Mouse (Mus musculus) NIH3T3 (cell line): ENCODE results near the gene Bmper.

Experiments
- DNase-seq: peaks from one replicate; pipeline ENCODE4 v3.0.0-alpha.2; 2012; ENCODE audit warnings: low read depth

Gene Bmper

DNA sequence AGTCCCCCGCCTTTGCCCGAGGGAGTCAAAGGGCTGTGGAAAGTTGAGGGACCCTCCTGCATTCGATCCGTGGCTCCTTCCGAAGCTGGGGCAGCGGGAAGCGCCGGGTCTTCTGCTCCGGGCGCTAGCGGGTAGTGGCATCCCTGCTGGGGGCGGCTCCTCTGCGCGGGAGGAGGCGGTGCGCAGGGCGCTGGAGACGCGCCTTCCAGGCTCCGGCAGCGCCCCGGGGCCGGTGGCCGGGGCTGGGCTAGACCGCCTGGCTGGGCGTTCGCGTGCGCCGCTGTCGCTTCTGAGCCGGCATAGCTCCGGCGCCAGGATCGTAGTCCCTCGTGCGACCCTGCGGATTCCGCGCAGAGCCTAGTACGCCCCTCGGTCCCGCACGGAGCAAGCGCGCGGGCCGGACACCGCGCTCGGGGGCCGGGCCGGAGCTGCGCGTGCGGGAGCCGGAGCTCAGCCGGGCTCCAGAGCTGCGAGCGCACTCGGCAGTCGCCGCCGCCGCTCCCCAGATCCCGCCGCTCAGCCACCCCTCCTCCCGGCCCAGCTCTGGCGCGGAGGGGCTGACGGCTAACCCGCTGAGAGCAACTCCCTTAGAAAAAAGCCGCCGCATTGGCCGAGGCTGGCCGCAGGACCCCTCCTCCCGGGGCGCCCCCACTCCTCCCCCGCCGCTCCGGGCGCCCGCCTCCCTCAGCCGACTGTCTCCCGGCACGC, at the start of gene Bmper:
Gene Bmper (plus strand): TSS at position 236 of the 708 bp plus-strand sequence.
- DNase-seq: peak; percentile 80

- no peak for DNase-seq
Measured at GRCm38 (mm10) chr9:23177476-23177875, 45.4 kb upstream of the Bmper start.

DNA sequence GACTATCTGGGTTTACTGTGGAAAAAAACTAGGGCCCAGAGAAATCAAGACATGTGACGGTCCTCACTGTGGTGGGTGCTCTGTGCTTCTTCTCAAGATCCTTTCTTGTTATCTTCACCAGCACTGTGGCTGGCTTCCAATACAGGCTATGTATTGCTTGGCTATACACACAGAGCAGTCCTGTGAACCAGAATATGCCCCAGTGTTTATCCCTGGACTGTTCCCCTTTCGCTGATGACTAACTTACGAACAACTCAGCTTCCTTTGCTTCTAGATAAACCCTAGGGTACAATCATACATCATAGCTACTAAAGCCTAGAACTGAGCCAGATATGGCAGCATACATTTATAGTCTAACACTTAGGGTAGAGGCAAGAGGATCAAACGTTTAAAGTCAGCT, 35.7 kb upstream of the Bmper start:
- DNase-seq: peak; percentile 58

- DNase-seq: no peak
Measured at GRCm38 (mm10) chr9:23188136-23188535, 34.7 kb upstream of the Bmper start.

- DNase-seq: peak; percentile 97
Measured at GRCm38 (mm10) chr9:23190950-23191349, 31.9 kb upstream of the Bmper start.

- DNase-seq: peak; percentile 69
Measured at GRCm38 (mm10) chr9:23191431-23191830, 31.4 kb upstream of the Bmper start.

GRCm38 (mm10) chr9:23192567-23193331, 30.1 kb upstream of the Bmper start:
- DNase-seq: peak; percentile 36

DNA sequence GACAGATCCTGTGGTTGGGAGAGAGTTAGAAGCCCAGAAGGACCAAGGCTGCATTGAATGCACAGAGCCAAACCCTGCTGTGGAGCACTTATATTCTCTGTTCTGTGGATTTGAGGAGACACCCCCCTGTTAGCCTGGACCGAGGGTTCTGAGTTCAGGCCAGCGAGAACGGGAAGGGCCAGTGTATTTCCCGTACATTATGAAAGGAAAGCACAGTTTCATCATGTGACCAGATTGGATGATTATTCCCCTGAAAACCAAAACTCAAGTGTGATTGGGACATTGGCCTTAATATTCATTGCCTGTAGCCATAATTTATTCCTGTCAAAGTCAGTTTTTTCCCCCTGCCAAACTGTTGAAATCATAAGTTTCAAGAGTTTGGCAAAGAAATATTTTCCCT, 23.9 kb upstream of the Bmper start:
- peak; percentile 31 for DNase-seq

DNA sequence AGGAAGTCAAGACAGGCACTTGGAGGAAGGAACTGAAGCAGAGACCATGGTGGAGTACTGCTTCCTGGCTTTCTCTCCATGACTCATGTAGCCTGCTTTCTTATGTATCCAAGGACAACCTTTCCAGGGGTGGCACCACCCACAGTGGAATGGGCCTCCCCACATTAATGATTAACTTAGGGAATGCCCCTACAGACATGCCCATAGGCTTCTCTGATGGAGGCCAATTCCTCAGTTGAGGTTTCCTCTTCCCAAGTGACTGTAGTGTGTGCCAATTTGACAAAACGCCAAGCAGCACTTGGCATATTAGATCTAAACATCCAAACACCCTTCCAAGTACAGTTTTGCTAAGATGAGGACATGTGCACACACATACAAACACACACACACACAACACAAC, 23.0 kb upstream of the Bmper start:
- peak; percentile 73 for DNase-seq

DNA sequence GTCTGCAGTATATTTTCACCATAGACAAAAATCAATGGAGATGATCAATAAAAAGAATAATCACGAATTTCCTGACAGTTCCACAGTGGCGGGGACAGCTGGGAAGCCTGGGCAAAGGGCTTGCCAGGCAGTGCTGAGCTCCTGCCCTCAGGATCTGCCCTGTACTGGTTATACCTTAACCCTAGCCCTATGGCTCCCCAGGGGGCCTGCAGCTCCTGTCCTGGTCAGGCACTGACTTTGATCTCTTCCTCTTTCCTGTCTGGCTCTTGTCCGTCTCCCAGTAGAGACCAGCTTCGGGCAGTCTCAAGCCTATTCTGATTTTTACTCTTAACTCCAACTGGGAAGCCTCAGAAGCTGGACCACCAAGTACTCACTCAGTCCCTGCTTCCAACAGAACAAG, 22.0 kb upstream of the Bmper start:
- no peak for DNase-seq

GRCm38 (mm10) chr9:23202431-23202830, 20.4 kb upstream of the Bmper start:
- DNase-seq: no peak

- DNase-seq: no peak
Measured at GRCm38 (mm10) chr9:23204339-23205288, 18.3 kb upstream of the Bmper start.

DNA sequence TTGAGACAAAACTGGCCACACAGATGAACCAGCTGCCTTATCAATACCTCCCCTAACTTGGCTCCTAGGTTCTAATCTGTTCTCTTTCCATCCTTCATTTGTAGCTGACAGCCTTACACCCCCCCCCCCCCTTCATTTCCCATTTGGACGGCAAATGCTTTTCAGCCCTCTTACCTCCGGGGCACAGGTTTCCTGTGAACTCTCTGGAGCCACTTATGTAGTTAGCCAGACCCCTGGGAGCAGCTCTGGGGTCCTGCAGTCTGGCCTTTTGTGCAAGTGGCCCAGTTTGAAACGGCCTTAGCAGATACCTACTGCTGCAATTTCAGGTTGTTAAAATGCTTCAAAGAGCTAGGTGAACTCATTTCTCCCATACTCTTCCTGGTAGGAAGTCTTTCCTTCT, 17.6 kb upstream of the Bmper start:
- DNase-seq: no peak

- DNase-seq: no peak
Measured at GRCm38 (mm10) chr9:23205757-23206156, 17.1 kb upstream of the Bmper start.

DNA sequence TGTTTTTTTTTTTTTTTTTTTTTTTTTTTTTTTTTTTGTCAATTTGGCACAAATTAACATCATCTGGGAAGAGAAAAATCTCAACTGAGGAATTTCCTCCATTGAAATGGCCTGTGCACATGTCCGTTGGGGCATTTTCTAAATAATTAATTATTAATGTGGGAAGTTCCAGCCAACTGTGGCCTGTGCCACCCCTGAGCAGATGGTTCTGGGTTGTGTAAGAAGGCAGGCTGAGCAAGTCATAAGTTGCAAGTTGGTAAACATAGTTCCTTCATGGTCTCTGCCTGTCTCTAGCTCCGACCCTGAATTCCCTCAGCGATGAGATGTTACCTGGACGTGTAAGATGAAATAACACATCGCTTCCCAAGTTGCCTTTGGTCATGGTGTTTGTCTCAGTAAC, 16.7 kb upstream of the Bmper start:
- DNase-seq: no peak

- DNase-seq: peak; percentile 84
Measured at GRCm38 (mm10) chr9:23212303-23212702, 10.6 kb upstream of the Bmper start.

DNA sequence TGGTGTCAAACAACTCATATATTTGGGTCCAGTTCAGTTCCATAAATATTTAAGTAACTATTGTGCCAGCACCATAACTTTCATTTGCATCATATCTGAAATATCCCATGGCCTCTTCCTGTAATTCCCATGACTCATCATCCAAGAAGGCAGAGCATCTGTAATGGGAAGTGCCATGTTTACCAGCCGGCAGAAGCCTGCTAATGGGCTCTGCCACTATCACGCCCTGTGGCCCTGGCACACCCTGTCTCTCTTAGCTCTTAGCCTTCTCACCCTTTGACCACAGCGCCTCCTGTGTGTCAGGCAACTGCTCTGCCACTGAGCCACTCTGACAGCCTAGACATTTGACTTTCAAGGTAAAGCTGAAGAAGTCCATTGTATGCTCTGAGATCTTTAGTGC, 3.1 kb upstream of the Bmper start:
- DNase-seq: peak; percentile 65

DNA sequence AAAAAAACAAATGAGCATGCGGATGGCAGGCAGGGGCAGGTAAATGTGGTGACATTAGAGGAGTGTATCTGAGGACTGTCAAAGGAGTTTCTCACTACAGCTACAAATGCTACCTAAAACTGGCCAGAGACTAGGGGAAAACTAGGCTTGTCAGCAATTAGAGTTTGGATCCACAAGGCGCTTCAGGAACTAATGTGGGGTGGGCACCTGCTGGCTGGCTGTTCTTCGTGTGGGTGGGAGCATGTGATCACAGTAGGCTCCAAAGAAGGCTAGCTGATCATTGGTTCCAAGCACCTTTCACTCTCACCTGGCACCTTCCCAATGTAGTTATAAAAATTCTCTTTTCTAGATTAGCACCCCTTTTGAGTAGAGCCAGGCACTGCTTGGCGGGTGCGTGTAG, 900 bp upstream of the Bmper start:
- DNase-seq: peak; percentile 23

DNA sequence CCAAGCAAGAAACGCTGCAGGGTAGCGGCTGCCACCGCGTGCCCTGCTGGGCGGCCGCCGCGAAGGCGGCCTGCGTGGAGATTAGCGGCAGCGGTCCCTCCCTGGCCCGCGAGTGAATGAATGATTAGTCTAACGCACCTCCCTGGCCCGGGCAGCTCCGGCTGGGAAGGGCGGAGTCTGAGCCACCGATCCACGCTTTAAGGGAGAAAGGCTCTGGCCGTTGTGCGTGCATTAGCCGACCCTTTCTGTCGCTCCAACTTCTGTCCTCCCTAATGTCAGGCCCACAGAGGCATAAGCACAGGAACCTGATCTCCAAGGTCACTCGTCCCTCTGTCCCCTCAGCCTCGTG, 410 bp upstream of the Bmper start:
- DNase-seq: peak; percentile 73

DNA sequence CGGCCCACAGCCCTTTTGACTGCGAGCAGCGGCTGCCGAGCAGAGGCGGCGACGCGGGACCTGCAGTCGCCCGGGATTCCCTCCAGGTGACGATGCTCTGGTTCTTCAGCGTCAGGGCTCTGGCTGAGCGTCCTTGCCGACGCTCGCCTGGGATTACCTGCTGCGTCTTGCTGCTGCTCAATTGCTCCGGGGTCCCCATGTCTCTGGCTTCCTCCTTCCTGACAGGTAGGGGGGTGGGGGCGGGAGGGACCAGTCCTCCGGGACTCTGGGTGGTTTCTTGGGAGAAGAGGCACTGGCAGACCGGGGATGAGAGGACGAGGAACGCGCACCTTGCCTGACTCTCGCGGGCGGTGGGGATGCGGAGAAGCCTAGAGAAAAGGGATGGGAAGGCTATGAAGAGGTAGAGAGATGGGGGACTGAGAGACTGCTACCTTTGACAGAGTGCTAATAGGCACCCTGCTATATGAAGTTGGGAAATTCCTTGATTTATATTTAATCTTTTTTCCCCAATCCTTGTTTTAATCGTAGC, 737 bp downstream of the Bmper start:
- DNase-seq: no peak

DNA sequence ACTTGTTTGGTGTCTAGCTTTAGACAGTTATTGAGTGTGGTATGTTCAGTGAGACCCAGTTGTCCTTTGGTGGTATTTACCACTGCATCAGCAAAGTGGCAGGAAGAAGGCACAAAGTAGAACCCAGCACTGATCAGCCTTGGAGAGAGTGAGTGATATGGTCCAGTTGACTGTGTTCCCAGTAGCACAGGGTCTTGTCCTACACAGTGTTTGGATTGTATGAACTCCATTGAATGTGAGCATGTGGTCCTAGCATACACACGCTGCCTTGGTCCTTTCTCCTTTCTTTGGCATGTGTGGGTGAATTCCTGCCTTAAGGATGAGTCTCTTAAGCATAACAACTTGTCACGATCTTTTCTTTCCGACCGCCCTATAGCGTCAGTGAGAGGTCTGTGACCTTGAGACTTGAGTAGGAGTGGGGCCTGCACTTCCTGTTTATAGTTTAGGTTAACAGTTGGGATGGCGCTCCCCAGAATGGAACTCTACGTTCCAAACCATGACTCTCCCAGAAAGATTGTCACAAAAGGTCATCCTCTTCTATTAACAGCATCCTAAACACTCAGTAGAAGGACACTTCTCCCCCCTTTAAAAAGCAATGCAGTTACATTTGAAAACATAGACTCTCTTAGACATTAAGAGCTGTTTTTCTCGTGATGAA, 10.7 kb downstream of the Bmper start:
- no peak for DNase-seq
